Mouse (Mus musculus) stomach, postnatal 0 days (tissue): ENCODE data around the gene Upk2.

Experiments used
- CTCF ChIP-seq: IDR thresholded peaks from 2 replicates; pipeline ENCODE4 v1.5.1; 2016; ENCODE audit warnings: antibody characterized with exemption, low read depth, mild to moderate bottlenecking, moderate library complexity
- EP300 ChIP-seq: optimal IDR thresholded peaks from 2 replicates; pipeline ENCODE3; 2016; ENCODE audit warnings: antibody characterized with exemption

- no peak for TF ChIP-seq CTCF
- TF ChIP-seq EP300 = no peak
Observed at GRCm38 (mm10) chr9:44494261-44494862, 39.6 kb upstream of the Upk2 start.
